Mouse (Mus musculus) midbrain, postnatal 0 days (tissue): ENCODE measurements at regions not wholly inside any gene's neighbourhood (a gene's known extent, or its start where the extent isn't known, plus 50 kb on each side); places are given as distances from the start of the nearest gene placed in this dataset.

Experiments used
- ATAC-seq: fragments of 200-750 bp; cut with Nextera tagmentation; 2 replicates; pipeline ENCODE4 v1.8.0; 2017; ENCODE audit warnings: moderate number of reproducible peaks, mild to moderate bottlenecking, moderate TSS enrichment, moderate library complexity; ENCODE audit not compliant: low FRiP score
- DNase-seq: peaks from one replicate; pipeline ENCODE4 v3.0.0-alpha.2; 2015; ENCODE audit warnings: low spot score
- H3K27ac ChIP-seq: fragments of 300-500 bp; sonication (generic); 2 replicates; pipeline ENCODE4 v1.5.1; 2014; ENCODE audit warnings: low read depth, mild to moderate bottlenecking, low read length, mixed read lengths
- H3K27me3 ChIP-seq: fragments of 300-500 bp; sonication (generic); 2 replicates; pipeline ENCODE4 v1.6.1; 2014; ENCODE audit warnings: low read length, control low read depth, mixed read lengths; ENCODE audit not compliant: insufficient read depth
- H3K36me3 ChIP-seq: fragments of 300-500 bp; sonication (generic); 2 replicates; pipeline ENCODE4 v1.6.1; 2014; ENCODE audit warnings: low read length, control low read depth, mixed read lengths; ENCODE audit not compliant: insufficient read depth
- H3K4me1 ChIP-seq: fragments of 300-500 bp; sonication (generic); 2 replicates; pipeline ENCODE4 v1.6.1; 2014; ENCODE audit warnings: mild to moderate bottlenecking, control low read depth, antibody characterized with exemption, low read length, mixed read lengths; ENCODE audit not compliant: insufficient read depth
- H3K4me2 ChIP-seq: fragments of 300-500 bp; sonication (generic); 2 replicates; pipeline ENCODE4 v1.6.1; 2014; ENCODE audit warnings: low read depth, mild to moderate bottlenecking, low read length, mixed read lengths; ENCODE audit not compliant: poor library complexity, severe bottlenecking
- H3K4me3 ChIP-seq: fragments of 300-500 bp; sonication (generic); 2 replicates; pipeline ENCODE4 v1.5.1; 2014; ENCODE audit warnings: low read depth, mild to moderate bottlenecking, low read length, moderate library complexity
- H3K9ac ChIP-seq: fragments of 300-500 bp; sonication (generic); replicated peaks from 2 replicates; pipeline ENCODE4 v1.6.1; 2014; ENCODE audit warnings: mild to moderate bottlenecking, low read length, moderate library complexity, mixed read lengths; ENCODE audit not compliant: poor library complexity, severe bottlenecking
- H3K9me3 ChIP-seq: fragments of 300-500 bp; sonication (generic); 2 replicates; pipeline ENCODE4 v1.6.1; 2016; ENCODE audit warnings: low read length, control low read depth
- CTCF ChIP-seq: IDR thresholded peaks from 2 replicates; pipeline ENCODE4 v1.5.1; 2016; ENCODE audit warnings: antibody characterized with exemption, mild to moderate bottlenecking
- WGBS: fragments of 180-500 bp; shearing (Covaris S2); extraction: QIAGEN DNeasy Blood & Tissue Kit; methylation state at CpG from one replicate; pipeline ENCODE4 v1.1.7; 2014; 5-methylcytosine and 5-hydroxymethylcytosine counted together

DNA sequence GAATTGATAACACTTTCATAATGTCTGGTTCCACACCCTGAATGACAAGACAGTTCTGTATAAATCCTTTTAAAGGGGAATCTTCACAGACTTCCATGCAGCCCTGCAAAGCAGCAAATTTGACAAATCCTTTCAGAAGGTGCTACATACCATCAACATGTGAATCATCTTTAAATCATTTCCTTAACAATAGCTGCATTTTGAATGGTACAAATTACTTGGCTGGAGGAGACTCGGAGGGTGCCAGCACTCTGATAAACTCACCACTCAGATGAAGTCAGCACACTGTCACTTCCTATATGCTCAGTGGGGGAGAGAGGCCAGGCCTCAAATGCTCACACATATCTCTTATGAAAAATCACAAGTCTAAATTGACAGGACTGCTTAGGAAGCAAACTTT lies 386.1 kb downstream of the Efnb2 start:
- ATAC-seq (no peak), DNase-seq (no peak)
- H3K4me2 ChIP-seq: no peak overlapping the region
- TF ChIP-seq CTCF: no peak
- H3K9me3 ChIP-seq: no peaks in the 10 kb centered on the region
- no peaks in the 10 kb centered on the region for H3K36me3 ChIP-seq
- no peak overlapping the region for H3K27ac ChIP-seq
- no peaks in the 10 kb centered on the region for H3K4me1 ChIP-seq
- H3K9ac ChIP-seq: no peak overlapping the region
- 69% methylated on average over 1 of the region's 1 CpGs for whole genome bisulfite sequencing
- H3K27me3 ChIP-seq: no peaks in the 10 kb centered on the region
- no peak overlapping the region for H3K4me3 ChIP-seq

DNA sequence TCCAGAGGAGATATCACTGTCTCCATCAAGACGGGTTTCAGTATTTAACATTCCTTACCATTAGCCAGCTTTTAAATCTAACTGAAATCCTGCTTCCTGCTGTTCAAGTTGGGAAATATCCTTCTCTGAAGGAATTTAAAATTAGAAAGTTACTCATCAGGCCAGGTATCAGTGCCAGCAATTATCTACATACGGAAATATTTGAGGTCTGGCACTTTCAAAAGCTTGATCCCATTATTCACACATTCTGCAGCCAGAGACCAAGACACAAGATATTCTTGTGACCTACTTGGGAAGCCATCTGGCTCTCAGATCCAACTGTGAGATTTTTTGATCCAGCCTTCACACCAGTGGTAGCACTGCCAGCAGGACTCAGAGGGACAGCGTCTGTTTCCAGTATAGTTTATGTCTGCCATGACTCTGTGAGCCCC lies 386.8 kb downstream of the Efnb2 start:
- H3K36me3 ChIP-seq: no peaks in the 10 kb centered on the region
- ATAC-seq (no peak), DNase-seq (peak; percentile 49)
- 68% methylated on average over 3 of the region's 3 CpGs for WGBS
- no peaks in the 10 kb centered on the region for H3K27me3 ChIP-seq
- TF ChIP-seq CTCF: no peak
- no peak overlapping the region for H3K4me3 ChIP-seq
- H3K4me1 ChIP-seq: no peaks in the 10 kb centered on the region
- H3K27ac ChIP-seq: no peak overlapping the region
- H3K4me2 ChIP-seq: no peak overlapping the region
- H3K9me3 ChIP-seq: no peaks in the 10 kb centered on the region
- H3K9ac ChIP-seq: no peak overlapping the region

DNA sequence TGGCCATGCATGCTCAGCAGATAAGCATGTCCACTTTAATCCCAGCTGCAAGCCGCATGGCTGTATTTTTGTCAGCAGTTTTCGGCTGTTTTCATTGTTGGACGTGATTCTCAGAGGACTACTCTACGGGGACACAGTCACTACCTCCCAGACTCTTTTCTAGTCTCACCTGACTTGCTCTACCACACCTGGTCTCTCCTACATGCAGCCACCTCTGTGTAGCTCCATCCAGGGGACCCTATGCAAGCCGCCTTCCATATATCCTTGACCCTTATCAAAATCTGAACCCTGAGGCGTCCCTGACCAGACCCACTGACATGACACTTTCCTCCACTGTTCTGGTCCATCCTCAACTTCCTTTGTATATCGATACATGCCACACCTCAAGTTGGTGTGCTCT lies 402.2 kb downstream of the Efnb2 start:
- WGBS: 50% methylated on average over 7 of the region's 7 CpGs

GRCm38 (mm10) chr8:8258231-8258638 lies 402.8 kb downstream of the Efnb2 start:
- no peaks in the 10 kb centered on the region for H3K9me3 ChIP-seq
- ATAC-seq (no peak), DNase-seq (peak; percentile 26)
- H3K4me2 ChIP-seq: no peak overlapping the region
- no peak for TF ChIP-seq CTCF
- 9% methylated on average over 9 of the region's 9 CpGs for WGBS
- no peaks in the 10 kb centered on the region for H3K36me3 ChIP-seq
- H3K4me3 ChIP-seq: no peak overlapping the region
- no peaks in the 10 kb centered on the region for H3K4me1 ChIP-seq
- no peaks in the 10 kb centered on the region for H3K27me3 ChIP-seq
- H3K27ac ChIP-seq: no peak overlapping the region
- H3K9ac ChIP-seq: no peak overlapping the region

More for the DNA sequence above, 402.2 kb downstream of the Efnb2 start:
- Histone ChIP-seq H3K27ac (no peak overlapping the region), H3K36me3 (no peaks in the 10 kb centered on the region), H3K9me3 (no peaks in the 10 kb centered on the region), H3K4me3 (no peak overlapping the region), H3K4me2 (no peak overlapping the region), H3K9ac (no peak overlapping the region), H3K27me3 (no peaks in the 10 kb centered on the region), H3K4me1 (no peaks in the 10 kb centered on the region)
- TF ChIP-seq CTCF: no peak
- DNase-seq: no peak
- ATAC-seq: no peak

DNA sequence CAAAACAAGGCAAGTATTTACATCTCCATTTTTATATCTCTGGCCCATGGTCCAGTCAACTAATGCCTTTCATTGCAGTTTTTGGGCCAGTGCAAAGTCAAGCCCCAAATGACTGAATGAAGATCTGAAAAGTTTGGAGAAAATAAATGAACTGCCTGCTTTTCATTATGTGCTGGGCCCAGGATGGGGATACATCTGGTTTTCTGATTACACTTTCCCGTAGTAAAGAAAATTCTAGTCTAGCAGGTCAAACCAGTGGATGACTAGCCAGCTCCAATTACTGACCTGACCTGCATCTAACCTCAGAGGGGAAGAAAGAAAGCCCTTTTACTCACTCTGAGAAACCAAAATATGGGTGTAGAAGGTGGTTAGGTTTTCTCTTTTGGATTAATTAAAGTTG lies 404.7 kb downstream of the Efnb2 start:
- Histone ChIP-seq H3K9ac (no peak overlapping the region), H3K4me3 (no peak overlapping the region), H3K27ac (no peak overlapping the region), H3K36me3 (no peaks in the 10 kb centered on the region), H3K4me1 (no peaks in the 10 kb centered on the region), H3K9me3 (no peaks in the 10 kb centered on the region), H3K4me2 (no peak overlapping the region), H3K27me3 (no peaks in the 10 kb centered on the region)
- WGBS: 90% methylated on average over 1 of the region's 1 CpGs
- no peak for ATAC-seq
- DNase-seq: no peak
- no peak for TF ChIP-seq CTCF

DNA sequence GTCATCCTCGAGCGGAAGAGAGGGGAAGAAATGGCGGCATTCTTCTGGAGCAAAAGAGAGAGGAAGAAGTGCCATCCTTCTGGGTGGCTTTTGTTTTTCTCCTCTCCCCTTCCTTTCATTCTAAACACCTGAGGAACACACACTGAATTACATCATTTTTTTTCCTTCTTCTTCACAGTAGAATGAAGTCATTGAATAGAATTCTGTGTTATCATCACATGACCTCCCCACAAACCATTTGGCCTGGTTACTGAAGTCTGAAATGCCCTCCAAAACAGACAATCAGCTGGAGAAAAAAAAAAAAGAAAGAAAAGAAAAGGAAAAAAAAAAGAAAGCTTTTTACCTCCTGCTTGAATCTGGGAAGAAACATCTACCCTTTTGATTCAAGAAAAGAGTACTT lies 406.6 kb downstream of the Efnb2 start:
- H3K4me2 ChIP-seq: no peak overlapping the region
- ATAC-seq (no peak), DNase-seq (no peak)
- no peaks in the 10 kb centered on the region for H3K9me3 ChIP-seq
- no peak for TF ChIP-seq CTCF
- H3K4me1 ChIP-seq: no peaks in the 10 kb centered on the region
- H3K9ac ChIP-seq: no peak overlapping the region
- no peak overlapping the region for H3K27ac ChIP-seq
- WGBS: 93% methylated on average over 3 of the region's 3 CpGs
- H3K4me3 ChIP-seq: no peak overlapping the region
- H3K27me3 ChIP-seq: no peaks in the 10 kb centered on the region
- no peaks in the 10 kb centered on the region for H3K36me3 ChIP-seq
